Mouse (Mus musculus) inflammation-experienced regulatory T-cells, adult 6 months (primary cell): ENCODE measurements around the gene Adcy2. TPM values are rescaled to one million over a fixed set of nuclear protein-coding genes. Genes with fewer than 3 reads are reported as not detected.

Experiments used
- ATAC-seq: one replicate; pipeline ENCODE4 v1.8.0; 2017
- polyA plus RNA-seq, 3 experiments: library from polyadenylated mRNA; unstranded; fragments of 100-300 nt; shearing (Covaris generic); gene quantifications; one replicate each; pipeline ENCODE4 v1.2.1; 2017

Gene Adcy2
- polyA plus RNA-seq, result not detected

DNA sequence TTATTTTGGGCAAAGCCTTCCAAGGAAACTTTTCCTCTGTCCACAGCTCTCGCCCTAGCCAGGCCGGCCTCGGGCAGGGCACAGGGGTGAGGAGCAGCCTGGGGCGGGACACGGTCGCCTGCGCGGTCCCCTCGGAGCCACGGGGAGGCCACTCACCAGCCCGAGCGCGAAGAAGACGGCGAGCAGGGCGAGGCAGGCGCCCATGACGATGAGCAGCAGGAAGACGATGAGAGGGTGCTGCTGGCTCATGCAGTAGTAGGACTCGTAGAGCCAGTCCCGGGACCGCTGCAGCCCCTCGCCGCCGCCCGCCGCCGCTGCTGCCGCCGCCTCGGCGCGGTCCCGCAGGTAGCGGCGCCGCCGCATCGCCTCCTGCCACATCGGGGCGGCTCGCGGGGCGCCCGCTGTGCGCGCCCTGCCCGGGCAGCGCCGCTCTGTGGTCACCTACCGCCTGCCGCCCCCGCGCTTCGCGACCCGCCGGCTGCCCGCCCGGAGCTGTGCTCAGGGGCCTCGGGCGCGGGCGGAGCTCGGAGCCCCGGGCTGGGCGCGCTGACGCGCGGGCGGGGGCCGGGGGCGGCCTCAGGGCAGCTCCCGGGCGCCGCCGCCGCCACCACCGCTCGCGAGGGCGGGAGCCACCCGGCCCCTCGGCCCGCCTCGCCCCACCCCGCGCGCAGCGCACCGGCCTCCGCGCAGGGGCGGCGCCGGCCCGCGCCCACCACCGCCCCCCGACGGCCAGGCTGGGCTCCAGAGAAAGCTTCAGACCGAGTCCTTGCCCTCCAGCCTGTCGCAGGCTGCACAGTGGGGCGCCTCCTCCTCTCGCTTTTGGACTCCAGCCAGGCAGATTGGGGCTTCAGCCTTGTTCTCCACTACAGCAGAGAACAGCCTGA, at the start of gene Adcy2:
Gene Adcy2 (minus strand): TSS at position 624 of the 884 bp plus-strand sequence.
- no peak for ATAC-seq

DNA sequence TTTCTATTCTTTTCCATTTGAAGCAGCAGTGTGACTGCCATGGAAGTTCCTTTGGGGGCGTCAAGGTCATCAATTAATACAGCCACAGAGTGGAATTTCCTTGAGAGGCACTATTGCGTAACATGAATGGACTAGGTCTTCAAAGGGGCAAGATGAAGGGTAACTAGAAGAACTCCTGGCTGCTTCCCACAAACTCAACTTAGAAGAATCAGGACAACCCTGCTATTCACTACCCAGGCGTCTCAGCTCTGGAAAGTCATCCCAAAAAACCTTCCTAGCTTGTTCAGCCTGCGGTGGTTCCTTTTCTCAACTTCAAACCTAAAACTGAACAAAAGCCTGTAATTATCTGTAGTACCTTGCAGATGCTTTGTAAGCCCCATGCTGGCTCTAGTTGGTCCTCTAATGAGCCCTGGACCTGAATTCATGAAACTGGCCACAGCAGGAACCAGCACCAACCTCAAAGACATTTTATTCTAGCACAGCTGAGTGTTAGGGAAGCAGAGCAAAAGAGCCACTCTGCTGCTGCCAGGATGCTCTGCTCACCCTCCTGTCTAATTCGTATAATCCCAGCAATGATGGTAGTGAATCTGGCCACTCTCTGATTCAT, 37.8 kb upstream of the Adcy2 start:
- ATAC-seq, result no peak

DNA sequence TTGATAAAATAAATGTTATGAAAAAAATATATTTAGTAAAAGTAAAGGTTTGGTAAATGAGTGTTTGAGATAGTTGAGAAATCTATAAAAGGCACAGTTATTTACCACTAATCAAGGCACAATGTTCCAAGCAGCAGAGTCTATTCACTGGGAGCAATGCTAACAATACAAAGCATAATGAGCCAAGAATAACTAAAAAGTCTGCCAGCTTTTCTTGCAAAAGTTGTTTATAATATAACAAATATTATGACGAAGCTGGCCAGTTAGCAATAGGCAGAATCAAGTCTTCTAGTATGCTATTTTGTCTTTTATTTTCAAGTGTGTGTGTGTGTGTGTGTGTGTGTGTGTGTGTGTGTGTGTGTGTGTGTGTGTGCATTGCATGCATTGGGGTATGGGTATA, 35.3 kb upstream of the Adcy2 start:
- no peak for ATAC-seq

DNA sequence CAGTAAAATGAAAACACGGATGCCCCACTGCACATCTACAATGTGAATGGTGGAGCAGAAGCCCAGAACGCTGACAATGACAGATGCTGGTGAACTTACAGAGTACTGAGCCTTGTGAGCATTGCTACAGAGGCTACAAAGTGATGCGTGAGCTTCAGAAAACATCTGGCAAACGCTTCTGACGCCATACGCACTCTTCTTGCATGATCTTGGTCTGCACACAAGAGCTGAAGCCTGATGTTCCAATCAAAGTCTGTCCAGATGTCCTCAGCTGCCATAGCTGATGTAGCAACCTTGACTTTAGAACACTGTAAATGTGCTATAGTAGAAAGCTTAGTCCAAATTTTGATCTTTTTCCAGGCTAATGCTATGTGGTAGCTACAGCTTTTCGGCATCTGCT, 34.2 kb upstream of the Adcy2 start:
- no peak for ATAC-seq

DNA sequence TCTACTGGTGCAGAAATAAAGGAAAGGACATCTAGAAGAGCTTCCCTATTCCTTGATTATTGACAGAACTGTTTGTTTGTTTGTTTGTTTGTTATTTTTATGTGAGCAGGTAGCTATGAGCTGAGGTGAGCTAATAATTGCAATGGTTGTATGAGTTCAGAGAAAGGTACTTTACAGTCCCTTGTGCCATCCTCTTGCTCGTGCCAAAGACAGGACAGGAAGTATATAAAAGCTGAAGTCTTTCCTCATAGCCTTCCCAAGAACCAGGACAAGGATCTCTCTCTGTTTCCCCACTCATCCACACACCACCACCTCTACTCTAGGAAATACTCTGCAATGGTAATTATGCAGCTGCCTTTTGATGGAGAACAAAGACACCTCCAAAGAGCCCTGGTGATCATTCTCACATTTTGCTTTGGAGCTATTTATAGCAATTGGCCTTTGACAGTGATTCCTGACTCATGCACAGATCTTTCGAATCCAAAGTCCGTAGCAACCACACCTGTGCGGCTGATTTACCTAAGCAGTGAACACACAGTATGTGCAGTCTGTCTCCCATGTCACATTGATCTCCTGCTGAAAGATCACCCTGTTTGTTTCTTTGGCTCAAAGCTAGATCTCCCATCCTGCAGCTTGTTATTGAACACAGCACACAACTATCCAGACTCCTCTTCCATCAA, 29.9 kb upstream of the Adcy2 start:
- ATAC-seq, result no peak

DNA sequence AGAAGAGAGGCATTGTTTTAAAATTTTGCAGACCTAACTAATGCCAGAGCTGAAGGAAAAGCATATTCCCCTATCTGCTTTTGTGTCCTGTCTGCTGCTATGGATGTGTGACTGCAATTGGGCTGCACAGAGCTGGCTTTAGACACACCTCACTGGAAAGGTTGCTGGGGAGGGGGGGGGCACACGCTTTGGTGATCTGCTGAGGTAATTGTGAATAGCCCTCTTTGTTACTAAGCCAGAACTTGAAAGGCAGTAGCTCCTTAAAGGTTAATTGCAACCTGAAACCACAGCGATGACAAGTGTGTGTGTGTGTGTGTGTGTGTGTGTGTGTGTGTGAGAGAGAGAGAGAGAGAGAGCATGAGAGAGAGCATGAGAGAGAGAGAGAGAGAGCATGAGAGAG, 25.6 kb upstream of the Adcy2 start:
- ATAC-seq, result no peak

DNA sequence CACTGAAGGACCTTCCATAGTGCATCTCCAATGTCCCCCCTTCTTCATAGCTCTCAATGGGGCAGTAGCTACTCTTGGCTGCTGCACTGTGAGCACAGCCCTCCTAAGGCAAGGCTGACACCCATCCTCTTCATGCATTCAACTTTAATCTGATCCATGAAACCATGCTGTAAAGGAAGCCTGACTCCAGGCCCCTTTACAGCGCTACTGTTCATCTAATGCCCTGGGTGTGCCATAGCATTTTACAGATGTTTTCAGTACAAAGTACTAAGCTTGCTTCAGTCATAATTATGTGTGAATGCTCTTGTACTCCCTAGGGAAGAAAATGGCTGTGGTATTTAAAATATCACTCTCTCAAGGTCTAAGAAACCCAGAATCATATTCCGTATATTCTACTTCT, 23.9 kb upstream of the Adcy2 start:
- no peak for ATAC-seq

DNA sequence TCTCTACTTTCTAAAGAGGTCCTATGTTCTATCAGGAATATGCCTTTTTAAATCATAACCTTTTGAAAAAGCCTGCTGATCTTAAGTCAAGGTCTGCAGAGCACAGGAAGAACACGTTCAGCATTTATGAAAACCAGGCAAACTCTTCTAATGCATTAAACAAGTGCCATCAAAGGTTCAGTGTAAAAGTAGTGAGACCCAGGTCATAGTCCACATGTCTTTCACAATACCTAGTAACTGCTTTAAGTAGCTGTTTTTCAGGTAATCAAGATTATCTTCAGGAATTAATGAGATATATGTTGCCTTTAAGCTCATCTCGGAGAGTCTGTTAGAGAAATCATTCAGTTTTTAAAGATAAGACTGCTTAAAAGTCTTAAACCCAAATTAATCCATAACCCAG, 21.2 kb upstream of the Adcy2 start:
- no peak for ATAC-seq

DNA sequence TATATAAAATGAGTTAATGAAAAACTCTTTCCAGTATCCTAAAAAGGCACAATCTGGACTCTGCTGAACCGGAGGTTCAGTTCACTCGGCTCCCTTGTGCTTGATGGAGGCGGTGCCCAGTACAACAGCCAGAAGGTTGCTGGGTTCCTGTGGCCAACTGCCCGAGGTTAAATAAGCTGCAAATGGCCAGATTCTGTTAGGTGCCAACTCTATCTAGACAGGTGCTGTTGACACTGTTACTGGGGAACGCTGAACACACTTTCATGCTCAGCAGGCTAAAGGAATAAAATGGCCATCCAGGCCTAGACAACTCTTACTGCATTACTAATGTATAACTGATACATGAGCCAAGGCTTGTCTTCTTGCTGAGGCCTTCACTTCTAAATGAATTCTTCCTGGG, 7.6 kb upstream of the Adcy2 start:
- ATAC-seq, result no peak

DNA sequence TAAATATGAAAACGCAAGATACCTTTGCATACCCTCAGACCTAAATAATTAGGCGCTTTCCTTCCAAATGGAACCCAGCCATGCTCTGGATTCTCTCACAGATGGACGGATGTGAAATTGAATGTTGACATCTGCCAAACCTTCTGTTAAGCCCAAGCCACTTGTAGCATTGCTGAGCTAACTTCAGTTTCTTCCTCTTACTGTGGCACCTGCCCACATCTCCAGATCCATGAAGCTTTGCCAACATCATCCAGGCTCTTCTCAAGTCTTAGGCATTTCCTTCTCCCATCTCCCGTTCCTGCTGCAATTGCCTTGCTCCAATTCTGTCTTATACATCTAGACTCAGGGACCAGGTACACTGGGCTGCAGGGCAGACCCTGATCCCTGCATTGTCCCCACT, 6.8 kb upstream of the Adcy2 start:
- no peak for ATAC-seq

DNA sequence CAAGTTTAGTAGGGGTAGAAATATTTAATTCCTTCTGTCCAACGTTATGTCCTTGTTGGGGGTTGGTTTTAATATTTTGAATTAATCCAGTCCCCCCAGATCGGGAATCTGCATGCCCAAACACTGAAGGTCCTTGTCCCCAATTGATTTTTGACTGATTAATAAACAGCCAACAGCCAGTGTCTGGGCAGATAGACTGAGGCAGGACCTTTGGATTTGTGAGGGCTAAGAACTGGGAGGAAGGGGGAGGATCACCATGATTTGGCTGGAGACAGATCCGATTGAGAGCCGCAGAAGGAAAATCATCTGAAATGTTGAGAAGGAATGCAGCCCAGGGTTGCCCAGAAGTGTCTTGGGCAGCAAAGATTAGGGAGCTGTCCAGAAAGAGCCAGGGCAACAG, 5.1 kb upstream of the Adcy2 start:
- ATAC-seq, result no peak

DNA sequence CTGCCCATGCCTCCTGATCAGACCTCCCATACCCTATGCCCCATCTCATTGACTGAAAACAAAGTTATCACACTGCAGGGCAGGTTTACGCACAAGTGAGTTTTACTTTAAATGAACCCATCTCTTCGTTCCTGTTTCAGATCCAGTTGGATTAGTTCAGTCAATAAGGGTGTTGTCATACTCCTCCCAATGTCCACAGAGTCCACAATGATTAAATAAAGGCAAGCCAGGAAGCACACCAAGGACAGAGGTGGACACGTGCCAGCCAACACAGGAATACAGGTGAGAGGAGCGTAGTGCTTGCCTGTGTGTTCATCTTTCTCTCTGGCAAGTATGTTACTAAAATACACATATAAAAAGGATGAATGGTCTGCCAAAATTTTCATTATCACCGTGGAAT, 3.3 kb upstream of the Adcy2 start:
- no peak for ATAC-seq

DNA sequence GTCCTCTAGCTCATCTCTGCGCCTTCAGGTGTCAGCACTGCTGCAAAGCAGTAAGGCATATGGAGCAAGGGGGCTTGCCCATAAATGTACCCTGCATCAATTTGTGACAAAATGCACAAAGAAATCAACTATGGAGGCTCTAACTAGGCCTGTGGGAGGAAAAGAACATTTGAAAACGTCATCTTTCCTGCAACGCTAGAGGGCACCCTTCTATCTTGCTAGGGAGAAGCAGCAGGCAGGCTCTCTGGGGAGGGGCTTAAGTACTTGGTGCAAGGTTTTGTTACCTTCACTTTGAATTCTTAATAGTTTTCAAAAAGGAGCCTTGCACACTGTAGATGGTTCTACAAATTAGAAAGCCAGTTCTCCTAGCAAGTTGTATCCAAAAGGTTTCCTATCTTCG, 2.8 kb upstream of the Adcy2 start:
- ATAC-seq, result no peak

DNA sequence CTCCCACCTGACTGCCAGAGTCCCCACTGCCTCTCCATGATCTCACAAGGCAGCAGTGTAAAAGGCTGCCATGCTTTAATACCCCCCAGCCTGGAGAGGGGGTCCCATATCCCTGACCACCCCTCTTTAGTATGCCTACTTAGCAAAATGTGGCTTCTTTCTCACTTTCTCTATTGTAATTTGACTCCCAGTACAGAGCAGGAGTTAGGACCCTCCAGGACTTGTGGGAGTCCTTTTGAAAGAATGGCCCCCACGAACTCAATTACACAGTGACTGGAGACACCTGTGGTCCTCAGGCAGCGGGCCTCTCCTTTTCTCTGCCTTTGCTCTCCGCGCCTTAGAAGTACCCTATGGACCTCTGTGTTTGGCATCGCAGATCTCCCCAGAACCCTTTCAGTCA, 485 bp upstream of the Adcy2 start:
- no peak for ATAC-seq

DNA sequence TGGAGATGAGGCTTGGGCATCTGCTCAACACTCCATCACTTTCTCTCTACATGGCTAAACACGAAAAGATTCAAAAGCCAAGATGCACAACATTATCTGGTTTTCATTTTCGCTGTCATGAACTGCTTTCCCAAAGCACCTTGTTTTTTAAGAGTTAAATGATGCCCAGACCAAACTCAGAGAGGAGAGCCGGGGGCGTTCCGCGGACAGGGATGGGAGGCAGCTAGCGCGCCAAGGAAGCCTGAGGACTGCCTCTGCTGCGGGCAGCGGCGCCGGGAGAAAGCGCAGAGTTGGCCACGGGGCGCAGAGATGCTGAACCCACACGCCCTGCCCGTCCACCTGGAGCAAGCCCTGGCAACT, 803 bp downstream of the Adcy2 start:
- ATAC-seq, result no peak

DNA sequence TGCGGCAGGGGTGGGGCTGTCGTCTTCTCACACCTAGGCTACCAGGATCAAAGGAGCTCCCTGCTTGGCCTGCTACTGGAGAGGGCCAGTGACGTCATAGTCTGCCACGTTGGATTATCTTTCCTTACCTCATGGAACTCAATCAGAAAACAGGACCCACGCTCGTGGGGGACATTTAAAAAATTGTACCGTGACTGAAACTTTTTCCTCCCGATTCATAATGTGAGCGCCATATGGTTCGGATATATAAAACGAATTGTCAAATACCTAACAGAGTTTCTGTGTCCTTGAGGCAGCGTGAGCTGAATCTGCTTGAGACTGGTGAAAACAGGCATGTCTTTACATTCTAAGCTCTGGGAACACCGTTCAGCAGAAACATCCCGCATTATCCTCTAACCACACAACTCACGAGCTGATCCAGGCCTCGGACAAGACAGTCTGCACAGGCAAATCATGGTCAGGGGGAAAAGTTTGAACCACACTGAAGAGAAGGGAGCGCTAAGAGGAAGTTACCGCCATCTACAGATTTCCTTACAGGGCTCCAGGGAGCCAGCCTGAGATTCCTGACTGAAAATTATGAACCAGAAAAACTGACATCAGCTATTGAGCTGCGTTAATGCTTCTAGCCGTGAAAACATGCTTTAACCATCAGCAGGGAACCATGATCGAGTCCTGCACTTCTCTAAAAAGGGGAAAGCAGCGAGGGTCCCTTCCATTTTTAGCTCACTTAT, 1.4 kb downstream of the Adcy2 start:
- ATAC-seq, result no peak

DNA sequence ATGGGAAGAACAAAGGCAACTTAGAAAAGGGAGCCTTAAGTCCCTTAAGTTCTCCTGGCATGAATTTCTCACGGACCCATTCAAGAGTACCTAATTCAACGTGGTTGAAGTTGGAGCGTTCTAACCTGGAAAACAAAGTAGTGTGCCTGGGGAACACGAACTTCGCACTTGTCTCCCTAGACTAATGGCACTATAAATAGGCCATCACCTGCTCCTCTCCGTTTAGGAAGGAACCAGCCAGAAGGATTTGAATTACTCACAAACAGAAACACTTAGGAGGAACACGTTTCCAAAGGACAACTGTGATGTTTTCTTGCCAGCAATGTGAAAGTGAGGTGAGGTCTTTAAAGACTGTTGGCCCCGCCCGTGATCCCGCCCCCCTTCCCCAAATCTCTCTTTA, 2.0 kb downstream of the Adcy2 start:
- no peak for ATAC-seq

DNA sequence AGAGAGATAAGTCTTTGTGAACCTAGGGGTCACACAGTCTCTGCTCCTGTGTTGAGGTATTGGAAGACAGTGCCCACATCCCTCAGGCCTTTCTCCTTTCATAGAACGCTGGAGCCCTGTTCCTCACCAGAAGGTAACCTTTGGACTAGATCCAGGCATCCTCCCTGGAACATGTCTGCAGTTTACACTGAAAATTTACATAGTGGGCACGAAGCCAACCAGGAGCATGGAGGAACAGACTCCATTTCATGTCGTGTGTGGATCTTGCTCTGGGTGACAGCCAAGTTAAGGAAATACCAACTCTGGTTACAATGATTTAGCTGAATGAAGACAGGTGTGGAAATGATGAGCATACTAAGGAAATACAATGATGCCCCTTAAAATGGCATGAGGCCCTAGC, 2.7 kb downstream of the Adcy2 start:
- ATAC-seq, result no peak

DNA sequence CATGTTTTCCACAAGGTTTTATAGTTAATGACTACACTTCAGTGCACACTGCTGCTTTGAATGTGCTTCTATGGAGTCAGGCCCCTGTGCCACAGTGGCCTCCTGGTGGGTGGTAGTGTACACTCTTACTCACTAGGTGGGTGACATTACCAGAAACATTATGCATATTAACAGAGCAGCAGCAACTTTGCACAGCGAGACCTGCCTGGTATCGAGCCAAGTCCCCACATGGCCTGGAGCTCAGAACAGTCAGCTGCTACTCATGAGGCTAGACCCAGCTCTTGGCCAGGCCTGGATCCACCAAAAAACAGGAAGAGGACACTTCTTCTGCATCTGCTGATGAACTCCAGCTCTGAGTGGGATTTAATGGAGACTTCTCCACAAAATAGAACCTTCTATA, 13.6 kb downstream of the Adcy2 start:
- no peak for ATAC-seq

DNA sequence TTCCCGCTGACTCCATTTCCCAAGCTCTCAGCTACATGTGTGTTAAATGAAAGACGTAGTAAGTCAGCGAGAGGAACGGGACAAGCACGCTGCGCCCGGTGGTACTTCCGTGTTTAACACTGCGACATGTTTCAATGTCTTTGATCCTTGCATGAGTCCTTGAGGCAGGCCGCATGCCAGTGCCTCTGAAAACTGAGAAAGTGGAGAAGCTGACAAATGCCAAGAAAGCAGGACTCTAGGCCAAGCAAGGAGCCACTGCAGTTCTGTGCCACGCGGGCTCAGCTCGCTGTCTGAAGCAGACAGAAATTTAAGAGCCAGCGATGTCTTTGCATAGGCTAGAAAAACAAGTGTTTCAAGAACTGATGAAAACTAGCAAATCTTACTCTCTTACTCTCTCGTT, 15.3 kb downstream of the Adcy2 start:
- ATAC-seq, result no peak

DNA sequence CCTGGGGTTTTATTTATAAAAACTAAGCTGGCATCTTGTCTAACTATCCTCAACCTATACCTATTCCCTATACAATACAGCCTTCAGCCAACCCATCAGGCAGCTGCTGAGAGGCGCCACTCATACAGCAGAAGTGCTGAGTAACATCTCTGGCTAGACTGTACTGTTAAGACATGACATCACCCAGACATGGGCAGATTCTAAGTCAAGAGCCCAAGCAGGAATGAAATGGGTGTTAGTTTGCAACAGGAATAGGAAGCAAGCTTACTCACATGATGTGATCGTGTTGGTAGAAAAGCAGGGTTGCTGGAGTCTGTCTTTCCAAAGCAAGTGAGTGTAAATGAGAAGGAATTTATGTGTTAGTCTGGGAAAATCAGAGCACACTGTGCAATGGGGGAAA, 18.3 kb downstream of the Adcy2 start:
- no peak for ATAC-seq

DNA sequence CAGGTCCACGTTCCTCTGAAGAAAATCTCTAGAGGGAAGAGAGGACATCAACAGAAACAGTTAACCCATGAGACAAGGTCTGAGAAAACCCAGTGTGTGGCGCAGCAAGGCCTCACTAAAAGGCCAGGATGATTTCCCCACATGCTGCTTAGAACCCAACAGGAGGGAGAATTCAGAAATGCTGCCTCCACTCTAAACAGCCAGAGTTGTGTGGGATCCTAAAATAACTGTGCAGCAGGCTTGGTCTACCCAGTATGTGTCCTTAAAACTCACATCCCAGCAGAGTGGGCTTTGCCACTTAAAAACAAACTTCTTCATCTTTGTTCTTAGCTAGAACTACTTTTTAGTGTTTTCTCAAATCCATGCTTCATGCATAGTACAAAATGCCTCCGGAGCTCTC, 26.2 kb downstream of the Adcy2 start:
- no peak for ATAC-seq

DNA sequence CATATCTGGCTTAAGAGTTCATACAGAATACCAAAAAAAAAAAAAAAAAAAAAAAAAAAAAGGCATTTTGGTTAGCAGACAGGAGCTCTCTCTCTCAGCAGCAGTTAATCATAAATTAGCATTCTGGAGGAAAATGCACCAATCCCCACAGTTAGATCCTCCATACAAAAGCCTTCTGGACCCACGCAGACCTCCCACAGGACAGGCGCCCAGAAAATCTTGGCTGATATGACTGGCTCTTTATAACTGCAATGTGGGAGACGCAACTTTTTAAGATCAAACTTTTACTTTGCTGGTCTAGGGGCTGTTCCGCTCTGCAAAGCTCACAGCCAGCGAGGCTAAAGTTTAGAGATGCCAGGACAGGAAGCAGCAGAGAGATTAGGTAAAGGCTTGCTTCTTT, 37.8 kb downstream of the Adcy2 start:
- ATAC-seq, result no peak
